Mouse (Mus musculus) kidney, embryonic 15.5 days (tissue): Measurements from ENCODE around the gene Was. TPM values are rescaled to one million over a fixed set of nuclear protein-coding genes. Genes with fewer than 3 reads are reported as not detected.

Experiments
- ATAC-seq: fragments of 200-750 bp; cut with Nextera tagmentation; replicated peaks from 2 replicates; pipeline ENCODE4 v1.8.0; 2017; ENCODE audit warnings: moderate TSS enrichment; ENCODE audit not compliant: low FRiP score
- H3K27ac ChIP-seq: fragments of 300-500 bp; sonication (generic); 2 replicates; pipeline ENCODE4 v1.5.1; 2015; ENCODE audit warnings: mild to moderate bottlenecking, inconsistent platforms
- H3K27me3 ChIP-seq: fragments of 300-500 bp; sonication (generic); 2 replicates; pipeline ENCODE4 v1.6.1; 2015; ENCODE audit warnings: inconsistent platforms
- H3K36me3 ChIP-seq: fragments of 300-500 bp; sonication (generic); 2 replicates; pipeline ENCODE4 v1.6.1; 2015; ENCODE audit warnings: inconsistent platforms
- H3K4me1 ChIP-seq: fragments of 300-500 bp; sonication (generic); 2 replicates; pipeline ENCODE4 v1.6.1; 2015; ENCODE audit warnings: inconsistent platforms
- H3K4me2 ChIP-seq: fragments of 300-500 bp; sonication (generic); 2 replicates; pipeline ENCODE4 v1.6.1; 2015; ENCODE audit warnings: moderate library complexity, mild to moderate bottlenecking, inconsistent platforms
- H3K4me3 ChIP-seq: fragments of 300-500 bp; sonication (generic); replicated peaks from 2 replicates; pipeline ENCODE4 v1.5.1; 2015; ENCODE audit warnings: mild to moderate bottlenecking, inconsistent platforms
- H3K9ac ChIP-seq: fragments of 300-500 bp; sonication (generic); 2 replicates; pipeline ENCODE4 v1.6.1; 2015; ENCODE audit warnings: mild to moderate bottlenecking, inconsistent platforms
- H3K9me3 ChIP-seq: fragments of 300-500 bp; sonication (generic); replicated peaks from 2 replicates; pipeline ENCODE4 v1.6.1; 2016; ENCODE audit warnings: inconsistent platforms
- WGBS: fragments of 180-500 bp; shearing (Covaris S2); methylation state at CpG from one replicate; pipeline ENCODE4 v1.1.7; 2015; ENCODE audit warnings: mixed read lengths; 5-methylcytosine and 5-hydroxymethylcytosine counted together
- polyA plus RNA-seq: library from polyadenylated mRNA; unstranded; fragments of >200 nt; fragmentation: Nextera tagmentation; extraction: Ambion mirVana; gene quantifications from 2 replicates; pipeline ENCODE4 v1.2.1, GENCODE M21; 2015

Gene Was
- 0.23 and 0.49 TPM in 2 replicates for polyA plus RNA-seq

- WGBS = 83% methylated on average over 14 of the region's 14 CpGs
- ATAC-seq = no peak
- Histone ChIP-seq H3K4me3 (no peak within 1 kb of the TSS), H3K4me2 (no peak within 1 kb of the TSS), H3K9ac (no peak within 1 kb of the TSS), H3K27me3 (no peaks in the 10 kb centered on the region), H3K4me1 (no peaks in the 10 kb centered on the region), H3K9me3 (no peaks in the 10 kb centered on the region), H3K27ac (0 out of 2 replicates have a peak within 1 kb of the TSS, but pooled peaks have one; percentile 13), H3K36me3 (no peaks in the 10 kb centered on the region)
These were observed at the start of gene Was for GRCm38 (mm10) chrX:8090346-8090953. Gene Was (minus strand): TSS chrX:8090498.

DNA sequence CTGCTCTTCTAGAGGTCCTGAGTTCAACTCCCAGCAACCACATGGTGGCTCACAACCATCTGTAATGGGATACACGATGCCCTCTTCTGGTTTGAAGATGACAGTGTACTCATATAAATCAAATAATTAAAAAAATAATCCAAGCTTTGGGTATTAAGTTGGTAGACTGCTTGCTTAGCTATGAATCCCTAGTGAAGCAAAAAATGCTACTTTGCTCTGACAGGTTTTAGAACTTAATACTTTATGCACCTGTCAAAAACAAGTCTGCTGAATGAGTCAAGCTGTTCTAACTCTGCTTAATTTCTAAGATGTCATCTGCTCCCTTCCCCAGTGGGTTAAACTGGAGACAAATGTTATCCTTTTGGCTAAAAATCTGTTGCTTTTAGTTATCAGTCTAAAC lies 49.2 kb upstream of the Was start:
- WGBS = 39% methylated on average over 1 of the region's 1 CpGs
- Histone ChIP-seq H3K27ac (no peak overlapping the region), H3K9me3 (no peaks in the 10 kb centered on the region), H3K4me3 (no peak overlapping the region), H3K36me3 (peaks cover 64% of the 10 kb centered on the region), H3K4me1 (peaks cover 10% of the 10 kb centered on the region), H3K27me3 (no peaks in the 10 kb centered on the region), H3K4me2 (no peak overlapping the region), H3K9ac (no peak overlapping the region)
- ATAC-seq = no peak

DNA sequence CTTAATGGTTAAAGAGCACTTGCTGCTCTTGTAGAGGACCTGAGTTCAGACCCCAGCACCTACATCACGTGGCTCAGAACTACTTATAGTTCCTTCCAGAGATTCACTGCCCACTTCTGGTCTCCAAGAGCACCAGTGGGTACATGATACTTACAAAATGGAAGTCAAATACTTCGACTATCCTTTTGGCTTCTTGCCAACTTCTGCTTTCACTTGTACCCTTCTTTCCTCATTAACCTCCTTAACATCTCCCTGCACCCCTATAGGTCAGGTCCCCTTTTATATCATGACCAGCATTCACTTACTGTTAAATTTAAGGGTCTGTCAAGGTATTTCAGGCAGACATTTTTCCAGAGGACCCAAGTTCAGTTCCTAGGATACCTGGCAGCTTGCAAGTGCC lies 45.6 kb upstream of the Was start:
- Histone ChIP-seq H3K9ac (no peak overlapping the region), H3K4me2 (no peak overlapping the region), H3K27ac (no peak overlapping the region), H3K9me3 (no peaks in the 10 kb centered on the region), H3K4me3 (no peak overlapping the region), H3K27me3 (no peaks in the 10 kb centered on the region), H3K4me1 (peaks cover 5% of the 10 kb centered on the region), H3K36me3 (peaks cover 33% of the 10 kb centered on the region)
- no peak for ATAC-seq
- WGBS = 50% methylated on average over 2 of the region's 2 CpGs

DNA sequence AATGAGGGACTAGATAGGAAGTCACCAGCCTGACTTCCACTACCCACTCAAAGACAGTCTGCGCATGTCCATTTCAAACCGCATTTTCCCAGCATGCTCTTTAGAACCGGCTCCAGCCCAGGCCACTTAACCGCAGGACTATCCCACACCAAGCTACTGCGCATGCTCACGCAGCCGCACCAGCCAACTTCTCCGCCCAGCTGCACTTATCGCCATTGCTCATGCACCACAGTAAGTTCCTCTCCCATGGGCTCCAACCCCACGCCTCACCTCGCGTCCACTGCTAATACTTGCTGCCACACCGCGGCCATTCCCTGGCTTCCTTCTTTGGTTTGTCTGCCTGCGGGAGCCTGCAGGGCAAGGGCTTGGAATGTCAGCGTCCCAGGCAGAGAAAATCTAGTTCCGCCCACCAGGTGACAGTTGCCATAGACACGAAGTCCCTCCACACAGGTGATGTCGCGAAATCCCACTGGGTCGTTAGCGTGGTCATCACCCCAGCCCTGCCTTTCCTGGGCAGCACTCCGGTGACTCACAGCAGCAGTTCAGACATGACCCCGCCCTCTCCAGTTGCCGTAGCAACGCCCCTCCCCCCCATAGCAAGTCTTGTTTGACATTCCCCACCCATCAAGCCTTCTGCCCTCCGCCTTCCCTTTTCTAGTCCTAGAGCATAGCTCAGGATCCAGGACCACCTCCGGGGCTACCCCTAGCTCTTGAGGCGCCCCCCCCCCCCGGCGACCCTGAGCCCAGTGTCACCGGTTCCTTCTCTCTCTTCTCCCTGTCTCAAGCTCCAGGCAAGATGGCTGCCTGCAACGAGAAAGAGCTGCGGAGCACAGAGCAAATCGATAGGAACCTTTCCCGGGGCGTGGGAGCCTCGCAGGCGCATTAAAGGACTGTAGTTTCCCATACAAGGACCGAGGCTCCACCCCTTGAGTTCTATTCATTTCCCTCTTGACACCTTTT lies 42.0 kb upstream of the Was start, which contains the start of gene Wdr13:
TSS of gene Wdr13 (minus strand) at position 876 of the 960 bp plus-strand sequence.
- H3K9ac ChIP-seq = peak within 1 kb of the TSS; percentile 35; the same call in 1 of the 2 replicates
- peak within 1 kb of the TSS; percentile 96 for H3K27ac ChIP-seq
- 15% methylated on average over 38 of the region's 40 CpGs for WGBS
- H3K4me1 ChIP-seq = peaks cover 5% of the 10 kb centered on the region
- no peaks in the 10 kb centered on the region for H3K9me3 ChIP-seq
- peaks cover 32% of the 10 kb centered on the region for H3K36me3 ChIP-seq
- peak within 1 kb of the TSS; percentile 58 for H3K4me3 ChIP-seq
- ATAC-seq = peak; percentile 90
- peak within 1 kb of the TSS; percentile 64 for H3K4me2 ChIP-seq
- no peaks in the 10 kb centered on the region for H3K27me3 ChIP-seq

DNA sequence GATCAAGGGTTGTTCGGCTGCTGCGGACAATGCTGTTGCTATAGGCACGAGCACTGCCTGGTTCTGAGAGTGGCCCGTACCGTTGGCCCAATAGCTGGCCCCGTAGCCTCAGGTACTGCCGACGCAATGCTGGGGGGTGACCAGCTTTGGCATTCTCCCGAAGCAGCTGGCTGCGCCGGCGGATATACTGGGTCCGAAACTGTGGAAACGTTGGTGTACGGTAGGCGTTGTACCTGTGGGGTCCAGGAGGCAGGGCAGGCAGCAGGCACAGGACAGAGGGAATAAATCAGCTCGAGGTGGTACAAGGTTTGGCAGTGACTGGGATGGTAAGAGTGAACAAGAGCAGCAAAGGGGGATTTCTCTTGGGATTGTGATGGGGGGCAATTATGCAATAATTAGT lies 41.1 kb upstream of the Was start:
- H3K9me3 ChIP-seq = no peaks in the 10 kb centered on the region
- WGBS = 90% methylated on average over 17 of the region's 17 CpGs
- H3K9ac ChIP-seq = no peak overlapping the region
- 0 out of 2 replicates have a peak overlapping the region, but pooled peaks have one; percentile 96 for H3K27ac ChIP-seq
- peak overlapping the region; percentile 64 for H3K4me2 ChIP-seq
- no peaks in the 10 kb centered on the region for H3K27me3 ChIP-seq
- H3K4me3 ChIP-seq = peak overlapping the region; percentile 58
- peaks cover 32% of the 10 kb centered on the region for H3K36me3 ChIP-seq
- ATAC-seq = no peak
- peaks cover 5% of the 10 kb centered on the region for H3K4me1 ChIP-seq

DNA sequence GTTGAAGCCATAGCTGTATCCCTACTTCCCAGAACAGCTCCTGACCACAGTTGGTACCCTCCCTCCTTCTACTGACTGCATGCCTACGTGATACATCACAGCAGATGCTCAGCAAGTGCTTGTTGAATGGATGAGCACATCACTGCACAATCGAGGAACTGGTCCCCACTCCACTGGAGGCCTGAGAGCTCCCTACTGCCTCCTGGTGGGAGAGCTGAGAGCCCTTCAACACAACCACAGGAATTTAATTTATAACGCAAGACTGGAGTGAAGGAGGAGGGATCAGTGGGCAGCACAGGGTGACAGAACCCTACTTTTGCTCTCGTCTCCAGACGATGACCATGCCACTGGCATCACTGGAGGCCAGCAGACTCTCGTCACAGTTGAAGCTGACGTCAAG lies 34.9 kb upstream of the Was start:
- Histone ChIP-seq H3K4me1 (no peaks in the 10 kb centered on the region), H3K27ac (no peak overlapping the region), H3K27me3 (no peaks in the 10 kb centered on the region), H3K9me3 (no peaks in the 10 kb centered on the region), H3K36me3 (peaks cover 48% of the 10 kb centered on the region), H3K4me3 (no peak overlapping the region), H3K4me2 (no peak overlapping the region), H3K9ac (no peak overlapping the region)
- no peak for ATAC-seq
- 83% methylated on average over 7 of the region's 7 CpGs for WGBS

DNA sequence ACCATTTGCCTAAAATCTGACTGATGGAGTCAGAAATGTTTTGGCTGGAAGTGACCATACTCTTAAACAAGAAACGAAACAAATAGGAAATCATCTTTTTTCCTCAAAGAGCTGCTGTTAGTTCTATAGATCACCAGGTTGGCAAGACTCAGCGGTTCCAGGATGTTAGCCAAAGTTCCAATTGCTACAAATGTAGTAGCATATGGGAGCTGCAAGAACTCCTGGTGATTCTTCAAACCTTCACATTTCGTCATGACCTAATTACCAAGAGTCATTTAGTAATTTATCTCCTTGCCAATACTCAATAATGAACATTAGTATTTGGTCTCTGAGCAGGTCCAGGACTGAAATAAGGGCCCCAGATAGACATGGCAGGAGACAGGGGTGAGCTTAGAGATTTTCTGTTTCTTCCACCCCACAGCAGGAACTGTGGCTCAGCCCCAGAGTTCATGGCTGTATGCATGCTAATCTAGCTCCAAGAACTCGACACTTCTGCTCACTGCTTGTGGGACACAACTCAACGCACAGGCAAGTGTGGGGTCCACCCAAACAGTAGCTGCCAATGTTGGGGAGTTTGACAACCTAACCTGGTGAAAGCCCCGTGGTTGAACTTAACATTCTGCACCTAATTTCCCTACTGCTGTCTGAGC lies 33.6 kb upstream of the Was start:
- no peaks in the 10 kb centered on the region for H3K9me3 ChIP-seq
- H3K27ac ChIP-seq = no peak overlapping the region
- 84% methylated on average over 6 of the region's 6 CpGs for WGBS
- H3K4me3 ChIP-seq = no peak overlapping the region
- H3K9ac ChIP-seq = no peak overlapping the region
- no peak for ATAC-seq
- peaks cover 36% of the 10 kb centered on the region for H3K36me3 ChIP-seq
- no peaks in the 10 kb centered on the region for H3K4me1 ChIP-seq
- no peaks in the 10 kb centered on the region for H3K27me3 ChIP-seq
- no peak overlapping the region for H3K4me2 ChIP-seq

- ATAC-seq = no peak
These were observed 27.0 kb upstream of the Was start for GRCm38 (mm10) chrX:8117264-8117663.

DNA sequence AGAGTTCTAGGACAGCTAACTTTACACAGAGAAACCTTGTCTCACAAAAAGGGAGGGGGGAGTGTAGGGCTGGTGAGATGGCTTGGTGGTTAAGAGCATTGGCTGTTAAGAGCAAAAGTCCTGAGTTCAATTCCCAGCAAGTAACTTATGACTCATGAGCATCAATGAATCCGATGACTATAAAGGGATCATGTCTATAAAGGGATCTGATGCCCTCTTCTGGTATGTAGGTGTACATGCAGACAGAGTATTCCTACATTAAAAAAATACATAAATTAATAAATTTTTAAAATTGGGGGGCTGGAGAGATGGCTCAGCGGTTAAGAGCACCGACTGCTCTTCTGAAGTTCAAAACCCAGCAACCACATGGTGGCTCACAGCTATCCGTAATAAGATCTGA lies 25.0 kb upstream of the Was start:
- Histone ChIP-seq H3K4me1 (no peaks in the 10 kb centered on the region), H3K9ac (no peak overlapping the region), H3K4me2 (no peak overlapping the region), H3K4me3 (no peak overlapping the region), H3K27me3 (no peaks in the 10 kb centered on the region), H3K36me3 (no peaks in the 10 kb centered on the region), H3K27ac (no peak overlapping the region), H3K9me3 (no peaks in the 10 kb centered on the region)
- ATAC-seq = no peak
- WGBS = 76% methylated on average over 4 of the region's 4 CpGs

More at GRCm38 (mm10) chrX:8117264-8117663, 27.0 kb upstream of the Was start:
- Histone ChIP-seq H3K27ac (no peak overlapping the region), H3K9me3 (no peaks in the 10 kb centered on the region), H3K4me1 (no peaks in the 10 kb centered on the region), H3K4me2 (no peak overlapping the region), H3K4me3 (no peak overlapping the region), H3K9ac (no peak overlapping the region), H3K36me3 (no peaks in the 10 kb centered on the region), H3K27me3 (no peaks in the 10 kb centered on the region)

GRCm38 (mm10) chrX:8105019-8105418 lies 14.7 kb upstream of the Was start:
- no peak overlapping the region for H3K4me3 ChIP-seq
- no peak overlapping the region for H3K4me2 ChIP-seq
- H3K4me1 ChIP-seq = no peaks in the 10 kb centered on the region
- no peak for ATAC-seq
- no peaks in the 10 kb centered on the region for H3K36me3 ChIP-seq
- H3K9ac ChIP-seq = no peak overlapping the region
- no peaks in the 10 kb centered on the region for H3K9me3 ChIP-seq
- no peaks in the 10 kb centered on the region for H3K27me3 ChIP-seq
- WGBS = 92% methylated on average over 3 of the region's 3 CpGs
- no peak overlapping the region for H3K27ac ChIP-seq

DNA sequence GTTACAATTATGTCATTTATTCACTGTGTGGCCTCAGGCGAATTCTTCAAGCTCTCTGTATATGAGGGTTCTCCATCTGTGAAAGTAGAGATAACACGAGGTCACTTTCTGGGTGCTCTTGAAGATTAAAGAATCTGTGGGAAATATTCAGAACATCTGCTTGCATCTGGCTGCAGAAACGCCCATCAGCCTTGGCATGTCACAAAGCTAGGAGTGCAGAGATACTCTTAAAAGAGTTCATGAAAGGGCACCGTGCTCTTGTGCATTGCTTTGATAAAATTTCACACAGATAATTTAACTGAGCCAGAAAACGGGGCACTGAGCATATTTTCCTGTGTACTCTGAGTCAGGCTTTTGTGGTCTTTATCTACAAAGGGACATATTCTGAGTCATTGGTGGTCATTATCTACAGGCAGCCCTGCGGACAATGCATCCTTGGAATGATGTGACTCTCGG lies 11.9 kb upstream of the Was start:
- Histone ChIP-seq H3K9me3 (no peaks in the 10 kb centered on the region), H3K4me3 (no peak overlapping the region), H3K4me2 (no peak overlapping the region), H3K9ac (no peak overlapping the region), H3K4me1 (no peaks in the 10 kb centered on the region), H3K36me3 (no peaks in the 10 kb centered on the region), H3K27me3 (no peaks in the 10 kb centered on the region), H3K27ac (no peak overlapping the region)
- WGBS = 66% methylated on average over 7 of the region's 7 CpGs
- no peak for ATAC-seq

- Histone ChIP-seq H3K36me3 (no peaks in the 10 kb centered on the region), H3K27me3 (no peaks in the 10 kb centered on the region), H3K4me1 (no peaks in the 10 kb centered on the region), H3K9me3 (no peaks in the 10 kb centered on the region), H3K4me3 (no peak overlapping the region), H3K4me2 (no peak overlapping the region), H3K9ac (no peak overlapping the region), H3K27ac (no peak overlapping the region)
- ATAC-seq = no peak
- WGBS = 28% methylated on average over 3 of the region's 3 CpGs
These were observed 10.7 kb upstream of the Was start for GRCm38 (mm10) chrX:8101017-8101416.
